In the genomic region with DNA sequence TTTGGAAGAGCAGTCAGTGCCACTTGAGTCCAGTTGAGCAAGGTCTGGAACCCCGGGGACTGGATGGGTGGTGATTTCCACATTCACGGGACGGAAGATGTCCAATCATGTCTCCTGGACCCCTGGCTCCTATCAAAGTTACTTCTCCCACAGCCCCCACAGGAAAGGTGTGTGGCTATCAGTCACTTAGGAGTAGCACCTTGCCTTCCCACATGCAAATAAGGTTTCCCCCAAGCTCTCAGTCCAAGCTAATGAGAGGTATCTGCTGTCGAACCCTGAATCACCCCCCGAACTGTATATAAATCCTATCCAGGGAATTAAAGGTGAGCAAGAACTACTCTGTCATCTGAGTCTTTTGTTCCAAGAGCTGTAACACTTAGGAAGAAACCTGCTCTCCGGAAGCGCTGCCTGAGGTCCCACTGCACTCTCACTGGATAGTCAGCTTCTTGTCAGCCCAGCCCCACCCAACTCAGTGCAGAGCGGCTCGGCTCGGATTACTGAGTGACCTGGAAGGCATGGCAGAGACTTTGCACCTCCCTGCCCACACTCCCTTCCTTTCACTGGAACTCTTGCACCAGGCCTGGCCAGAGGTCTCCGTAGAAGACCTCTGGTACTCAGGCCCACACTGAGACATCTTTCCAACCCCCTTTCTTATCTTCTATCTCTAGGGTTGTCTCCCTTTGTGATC, we compare ENCODE assay signal across 17 mouse cellular contexts. TPM values are rescaled to one million over a fixed set of nuclear protein-coding genes. Genes with fewer than 3 reads are reported as not detected.
A peak's percentile ranks its signal among the peaks of the same experiment; 100 is the strongest.
DNase-seq lines count a peak whose midpoint lies in the region; ATAC-seq and TF ChIP-seq lines count a peak whose summit lies in the region.
"Had no signal": no experiment of that assay in that cellular context is flagged by ENCODE, and none has a peak within 500 bp of the region (broad histone marks: within the 10 kb centered on the region; RNA-seq: fewer than 3 reads in every experiment).

No protein-coding gene starts in this region.

- intact Hi-C loops in left cerebral cortex, postnatal 4 days (cut with DNase I) = no loop called here

- no peak overlapping the region for H3K4me3 ChIP-seq in liver, adult 2 months (ENCODE audit: insufficient read depth, low read depth, low read length)
- no peak overlapping the region for H3K4me3 ChIP-seq in liver, embryonic 11.5 days (ENCODE audit: low read depth, low read length)
- no peak overlapping the region for H3K4me3 ChIP-seq in embryonic facial prominence, embryonic 11.5 days (ENCODE audit: low read depth, low read length)
- no peak overlapping the region for H3K4me3 ChIP-seq in stomach, postnatal 0 days (ENCODE audit: low read depth, low read length)
- H3K4me3 ChIP-seq: erythroblast, embryonic 14.5 days; left cerebral cortex, adult 2 months; neural tube, embryonic 13.5 days had no signal

- no peak overlapping the region for H3K9ac ChIP-seq in liver, adult 2 months (ENCODE audit: low read depth, low read length)
- H3K9ac ChIP-seq in liver, embryonic 11.5 days (ENCODE audit: low read depth, low read length) = no peak overlapping the region
- H3K9ac ChIP-seq in embryonic facial prominence, embryonic 11.5 days (replicated peaks; ENCODE audit: low read length) = no peak overlapping the region
- no peak overlapping the region for H3K9ac ChIP-seq in stomach, postnatal 0 days (ENCODE audit: low read length)
- H3K9ac ChIP-seq: liver, embryonic 14.5 days; neural tube, embryonic 13.5 days had no signal

- TF ChIP-seq POLR2A in liver, adult 2 months (IDR thresholded peaks at IDR 0.05; ENCODE audit: extremely low read depth, insufficient read depth, low read length) = no peak

- H3K27ac ChIP-seq in liver, adult 2 months (replicated peaks; ENCODE audit: insufficient read depth, low read depth, low read length) = no peak overlapping the region
- no peak overlapping the region for H3K27ac ChIP-seq in liver, embryonic 11.5 days (ENCODE audit: low read depth, low read length)
- H3K27ac ChIP-seq in embryonic facial prominence, embryonic 11.5 days (replicated peaks; ENCODE audit: low read depth, low read length) = no peak overlapping the region
- no peak overlapping the region for H3K27ac ChIP-seq in stomach, postnatal 0 days (replicated peaks)
- H3K27ac ChIP-seq: left cerebral cortex, adult 2 months; liver, embryonic 14.5 days; macrophage; neural tube, embryonic 13.5 days had no signal

- peak; percentile 71 for DNase-seq in liver, adult 2 months (ENCODE audit: extremely low read depth, low read depth, low spot score)
- no peak for DNase-seq in liver, embryonic 11.5 days (ENCODE audit: low spot score)
- peak; percentile 9 for DNase-seq in embryonic facial prominence, embryonic 11.5 days (ENCODE audit: low spot score)
- peak; percentile 20 for DNase-seq in kidney, postnatal 10 days
- DNase-seq in stomach, postnatal 0 days (ENCODE audit: low spot score) = peak; percentile 60
- no peak for DNase-seq in left cerebral cortex, postnatal 4 days
- no peak for DNase-seq in right cerebral cortex, postnatal 25 days
- DNase-seq: adrenal gland, adult 2 months; cerebellum, postnatal 14 days; thymus, postnatal 14 days had no signal

- H3K9me3 ChIP-seq in liver, embryonic 11.5 days (ENCODE audit: control insufficient read depth, low read length) = no peaks in the 10 kb centered on the region
- H3K9me3 ChIP-seq in embryonic facial prominence, embryonic 11.5 days (replicated peaks; ENCODE audit: control insufficient read depth, low read length) = no peaks in the 10 kb centered on the region
- H3K9me3 ChIP-seq in stomach, postnatal 0 days (ENCODE audit: control insufficient read depth, low read length) = 0 out of 2 replicates have a peak, but pooled peaks cover 3% of the 10 kb centered on the region
- H3K9me3 ChIP-seq: neural tube, embryonic 13.5 days had no signal

- 47% methylated on average over 11 of the region's 11 CpGs for WGBS in liver, adult 2 months
- WGBS in liver, embryonic 11.5 days = 57% methylated on average over 11 of the region's 11 CpGs
- WGBS in embryonic facial prominence, embryonic 11.5 days = 61% methylated on average over 11 of the region's 11 CpGs
- 48% methylated on average over 11 of the region's 11 CpGs for WGBS in stomach, postnatal 0 days

- H3K27me3 ChIP-seq in liver, adult 2 months (ENCODE audit: control insufficient read depth, insufficient read depth, low read length) = no peaks in the 10 kb centered on the region
- H3K27me3 ChIP-seq in liver, embryonic 11.5 days (replicated peaks; ENCODE audit: control insufficient read depth, insufficient read depth, low read length) = no peaks in the 10 kb centered on the region
- H3K27me3 ChIP-seq in embryonic facial prominence, embryonic 11.5 days (ENCODE audit: control insufficient read depth, insufficient read depth, low read length) = no peaks in the 10 kb centered on the region
- no peaks in the 10 kb centered on the region for H3K27me3 ChIP-seq in stomach, postnatal 0 days (ENCODE audit: control insufficient read depth, insufficient read depth, low read length)
- H3K27me3 ChIP-seq: neural tube, embryonic 13.5 days had no signal

- no peaks in the 10 kb centered on the region for H3K79me2 ChIP-seq in liver, adult 2 months (ENCODE audit: control insufficient read depth, insufficient read depth, low read length)

- peaks cover 9% of the 10 kb centered on the region for H3K4me1 ChIP-seq in liver, adult 2 months (ENCODE audit: control insufficient read depth, insufficient read depth, low read length)
- no peaks in the 10 kb centered on the region for H3K4me1 ChIP-seq in liver, embryonic 11.5 days (replicated peaks; ENCODE audit: control insufficient read depth, insufficient read depth, low read length)
- H3K4me1 ChIP-seq in embryonic facial prominence, embryonic 11.5 days (ENCODE audit: control insufficient read depth, insufficient read depth, low read length) = no peaks in the 10 kb centered on the region
- H3K4me1 ChIP-seq in stomach, postnatal 0 days (replicated peaks; ENCODE audit: control insufficient read depth, insufficient read depth) = no peaks in the 10 kb centered on the region
- H3K4me1 ChIP-seq: neural tube, embryonic 13.5 days had no signal

- no peak for ATAC-seq in liver, embryonic 11.5 days (replicated peaks; ENCODE audit: low FRiP score)
- ATAC-seq in embryonic facial prominence, embryonic 11.5 days (replicated peaks; ENCODE audit: insufficient number of reproducible peaks, low FRiP score, low TSS enrichment, low read depth) = no peak
- ATAC-seq in stomach, postnatal 0 days (ENCODE audit: low FRiP score, low TSS enrichment) = peak; percentile 63; the same call in 1 of the 2 replicates
- ATAC-seq in inflammation-experienced regulatory T-cells, adult 6 months = no peak
- ATAC-seq: midbrain, embryonic 16.5 days had no signal

- no peaks in the 10 kb centered on the region for H3K36me3 ChIP-seq in liver, adult 2 months (ENCODE audit: control insufficient read depth, insufficient read depth, low read length)
- no peaks in the 10 kb centered on the region for H3K36me3 ChIP-seq in liver, embryonic 11.5 days (ENCODE audit: control insufficient read depth, insufficient read depth, low read length)
- H3K36me3 ChIP-seq in embryonic facial prominence, embryonic 11.5 days (replicated peaks; ENCODE audit: control insufficient read depth, insufficient read depth, low read depth, low read length) = no peaks in the 10 kb centered on the region
- no peaks in the 10 kb centered on the region for H3K36me3 ChIP-seq in stomach, postnatal 0 days (ENCODE audit: control insufficient read depth, insufficient read depth, low read length)
- H3K36me3 ChIP-seq: neural tube, embryonic 13.5 days had no signal

- no peak for TF ChIP-seq EP300 in stomach, postnatal 0 days (optimal IDR thresholded peaks at IDR 0.05)

- TF ChIP-seq CTCF in liver, adult 2 months (IDR thresholded peaks at IDR 0.05; ENCODE audit: low read depth, low read length) = no peak
- no peak for TF ChIP-seq CTCF in stomach, postnatal 0 days (IDR thresholded peaks at IDR 0.05; ENCODE audit: low read depth)

- no peak overlapping the region for H3K4me2 ChIP-seq in liver, embryonic 11.5 days
- no peak overlapping the region for H3K4me2 ChIP-seq in embryonic facial prominence, embryonic 11.5 days (ENCODE audit: low read depth, low read length)
- H3K4me2 ChIP-seq in stomach, postnatal 0 days (replicated peaks; ENCODE audit: low read depth) = no peak overlapping the region
- H3K4me2 ChIP-seq: neural tube, embryonic 13.5 days had no signal

RNA-seq across cellular contexts. Expression of a gene that starts 52.1 kb away (rescaled TPM):
- total RNA-seq in liver, adult 2 months (2014; rRNA removed) = 2.9 and 3.2 TPM in 2 replicates
- 3.6 and 4.5 TPM in 2 replicates for polyA plus RNA-seq in liver, adult 2 months (2012; rRNA removed)
- 19.4 and 20.3 TPM in 2 replicates for polyA plus RNA-seq in liver, embryonic 11.5 days (2014; fragmentation: Nextera tagmentation; extraction: Ambion mirVana)
- polyA plus RNA-seq in embryonic facial prominence, embryonic 11.5 days (2014; fragmentation: Nextera tagmentation; extraction: Ambion mirVana) = 10.5 and 11.3 TPM in 2 replicates
- 80.8 and 90.1 TPM in 2 replicates for polyA plus RNA-seq in stomach, postnatal 0 days (2015; fragmentation: Nextera tagmentation; extraction: Ambion mirVana)
- 10 to 100 TPM; 29.2 to 38.6 (median 31.3) TPM for polyA plus RNA-seq in inflammation-experienced regulatory T-cells, adult 6 months (2017; shearing (Covaris generic))
- 10 to 100 TPM; 40.3 to 44.7 TPM for total RNA-seq in left cerebral cortex, postnatal 4 days (2021)

Comparison
In these comparisons a context has a peak if more than half of its experiments do, and no peak if none do; other contexts are left out.
1. DNase-seq: peak in liver, adult 2 months (single experiment), embryonic facial prominence, embryonic 11.5 days (single experiment), kidney, postnatal 10 days (single experiment) and stomach, postnatal 0 days (single experiment); none in liver, embryonic 11.5 days (single experiment), left cerebral cortex, postnatal 4 days (single experiment) and right cerebral cortex, postnatal 25 days (single experiment).